Mouse (Mus musculus): ENCODE measurements around the gene Clmp.

Gene Clmp

DNA sequence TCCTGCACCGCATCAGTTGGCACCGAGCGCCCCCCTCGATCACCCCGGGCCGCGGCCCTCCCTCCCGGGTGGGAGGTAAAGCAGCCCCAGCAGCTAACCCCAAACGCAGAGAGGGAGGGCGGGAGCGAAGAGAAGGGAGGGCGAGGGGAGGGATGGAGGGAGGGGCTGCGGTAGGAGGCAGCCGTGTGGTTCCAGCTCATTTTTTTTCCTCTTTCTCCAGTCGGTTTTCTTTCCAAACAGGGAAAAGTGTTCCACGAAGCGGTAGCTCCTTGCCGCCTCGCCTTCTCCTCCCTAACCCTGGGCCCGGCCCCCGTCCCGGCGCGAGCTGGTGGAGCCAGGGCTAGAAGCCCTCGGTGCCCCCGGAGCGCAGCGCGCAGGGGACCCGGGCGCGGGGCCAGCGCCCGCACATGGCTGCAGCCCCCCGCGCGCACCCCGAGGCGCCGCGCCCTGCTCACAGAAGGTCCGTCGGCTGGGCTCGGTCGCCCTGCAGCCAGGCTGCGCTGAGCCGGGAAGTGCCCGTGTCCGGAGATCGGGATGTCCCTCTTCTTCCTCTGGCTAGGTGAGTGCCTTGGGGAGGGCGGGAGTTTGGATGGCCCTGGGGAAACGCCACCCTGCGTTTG is at the start of gene Clmp:
Clmp (plus strand) TSS at position 162 of the 620 bp plus-strand sequence.
- under 1% methylated on average over 52 of the region's 53 CpGs for WGBS

DNA sequence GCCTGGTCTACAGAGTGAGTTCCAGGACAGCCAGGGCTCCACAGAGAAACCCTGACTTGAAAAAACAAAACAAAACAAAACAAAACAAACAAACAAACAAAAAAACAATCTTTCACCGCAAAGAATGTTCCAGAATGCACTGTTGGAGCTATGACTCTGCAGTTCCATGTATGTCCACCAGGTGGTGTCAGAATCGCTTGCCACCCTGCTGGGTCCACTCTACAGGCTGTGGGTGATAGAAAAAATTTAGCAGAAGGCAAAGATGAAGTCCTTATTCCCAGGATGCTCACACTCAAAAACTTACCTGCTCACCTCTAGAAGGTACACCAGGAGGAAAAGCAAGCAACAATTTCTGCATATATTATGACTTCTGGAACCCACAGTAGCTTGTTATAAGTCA is 49.7 kb upstream of the Clmp start:
- 10% methylated on average over 2 of the region's 2 CpGs for WGBS

DNA sequence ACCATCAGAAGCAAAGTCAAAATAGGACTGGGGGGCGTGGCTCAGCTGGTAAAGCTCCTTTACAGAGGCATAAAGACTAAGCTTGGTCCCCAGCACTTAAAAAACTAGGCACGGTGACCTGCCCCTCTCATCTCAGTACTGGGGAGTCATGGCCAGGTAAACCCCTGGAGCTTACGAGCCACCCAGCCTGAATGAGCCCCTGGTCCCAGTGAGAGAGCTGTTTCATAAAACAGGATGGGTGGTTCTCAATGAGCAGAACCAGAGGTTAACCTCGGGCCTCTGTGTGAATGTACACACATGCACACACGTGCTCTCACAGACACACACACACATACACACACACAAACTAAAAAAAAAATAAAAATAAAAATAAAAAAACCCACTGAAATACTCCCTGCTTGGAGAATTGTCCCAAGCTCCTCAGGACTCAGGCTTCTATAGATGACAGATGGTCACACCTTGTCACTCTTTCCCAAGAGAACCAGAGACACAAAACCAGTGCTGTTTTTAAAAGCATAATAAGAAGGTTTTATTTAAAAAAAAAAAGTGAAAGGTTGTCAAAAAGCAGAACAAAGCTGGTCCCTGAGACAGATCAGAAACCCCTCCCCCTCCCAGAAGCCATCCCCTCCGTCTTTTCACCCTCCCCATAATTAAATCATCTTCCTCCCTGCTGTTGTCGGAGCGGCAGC is 47.9 kb upstream of the Clmp start:
- 47% methylated on average over 8 of the region's 8 CpGs for WGBS

DNA sequence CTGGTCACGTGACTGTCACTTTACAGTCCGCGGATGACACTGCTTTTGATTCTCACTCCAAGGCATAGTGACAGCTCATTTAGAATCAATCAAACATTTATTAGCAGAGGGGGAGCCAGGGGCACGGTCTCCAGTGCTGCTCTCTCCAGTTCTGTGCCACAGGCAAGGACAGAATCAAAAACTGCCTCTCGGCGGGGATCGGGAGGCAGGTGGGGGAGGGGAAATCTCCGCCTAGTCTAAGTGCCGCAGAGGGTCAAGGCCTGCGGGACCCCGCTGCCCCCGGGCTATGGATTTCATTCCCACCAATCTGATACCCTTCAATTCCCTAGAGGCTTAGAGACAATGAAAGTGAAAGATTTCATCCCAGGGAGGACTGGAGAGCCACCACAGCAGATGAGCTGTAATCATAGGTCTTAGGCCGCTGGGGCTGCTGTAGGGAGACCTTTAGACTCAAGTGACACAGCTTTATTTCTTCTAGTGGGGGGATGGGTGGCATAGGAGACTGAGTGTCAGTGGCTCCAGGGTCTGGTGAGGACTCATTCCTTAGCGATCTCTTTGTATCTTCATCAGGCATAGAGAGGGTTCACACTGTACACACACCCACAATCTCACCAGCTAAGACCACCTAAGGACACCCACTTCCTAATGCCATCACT is 47.2 kb upstream of the Clmp start:
- 9% methylated on average over 14 of the region's 14 CpGs for WGBS

DNA sequence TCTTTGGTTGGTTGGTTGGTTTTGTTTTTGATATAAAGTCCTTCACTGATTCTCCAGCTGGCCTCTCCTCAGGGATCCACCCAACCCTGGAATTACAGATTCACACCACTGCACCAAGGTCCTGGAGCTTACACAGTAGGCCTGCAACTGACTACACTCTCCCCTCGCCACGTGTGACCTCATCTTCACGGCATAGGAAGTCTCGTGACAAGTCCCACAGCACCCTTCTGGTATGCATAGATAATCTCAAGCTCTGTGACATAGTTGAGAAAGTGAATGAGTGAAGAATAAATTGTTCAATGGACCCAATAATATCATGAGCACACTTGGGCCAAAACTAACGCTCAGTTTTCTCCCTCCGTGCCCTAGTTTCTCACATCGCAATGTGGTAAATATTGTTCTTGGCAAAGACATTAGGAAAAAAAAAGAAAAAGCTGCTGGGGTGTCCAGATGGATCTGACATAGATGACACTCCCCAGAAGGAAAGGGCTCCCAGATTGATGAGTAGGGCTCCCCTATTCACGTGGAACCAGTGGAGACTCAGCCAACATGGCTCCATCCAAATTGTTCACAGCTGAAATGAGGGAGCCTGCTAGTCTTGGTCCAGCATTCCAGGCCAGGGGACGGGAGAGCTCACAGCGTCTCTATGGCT is 46.1 kb upstream of the Clmp start:
- 83% methylated on average over 10 of the region's 10 CpGs for WGBS

DNA sequence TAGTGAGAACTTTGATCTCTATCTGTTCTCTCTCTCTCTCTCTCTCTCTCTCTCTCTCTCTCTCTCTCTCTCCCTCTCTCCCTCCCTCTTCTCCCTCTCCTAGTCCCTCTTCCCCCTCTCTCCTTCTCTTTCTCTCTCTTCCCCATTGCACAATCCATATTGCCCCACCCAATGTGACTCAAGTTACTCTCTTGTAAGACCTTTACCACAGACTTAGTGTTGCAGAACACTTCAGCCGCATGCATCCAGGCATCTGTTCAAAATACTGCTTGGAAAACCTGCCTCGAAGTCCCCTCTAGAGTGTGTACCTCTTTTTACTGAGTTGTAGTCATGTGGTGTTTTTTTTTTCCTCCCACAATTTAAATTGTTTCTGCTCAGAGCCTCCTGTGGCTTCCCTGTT is 44.4 kb upstream of the Clmp start:
- WGBS, result 81% methylated on average over 2 of the region's 2 CpGs

DNA sequence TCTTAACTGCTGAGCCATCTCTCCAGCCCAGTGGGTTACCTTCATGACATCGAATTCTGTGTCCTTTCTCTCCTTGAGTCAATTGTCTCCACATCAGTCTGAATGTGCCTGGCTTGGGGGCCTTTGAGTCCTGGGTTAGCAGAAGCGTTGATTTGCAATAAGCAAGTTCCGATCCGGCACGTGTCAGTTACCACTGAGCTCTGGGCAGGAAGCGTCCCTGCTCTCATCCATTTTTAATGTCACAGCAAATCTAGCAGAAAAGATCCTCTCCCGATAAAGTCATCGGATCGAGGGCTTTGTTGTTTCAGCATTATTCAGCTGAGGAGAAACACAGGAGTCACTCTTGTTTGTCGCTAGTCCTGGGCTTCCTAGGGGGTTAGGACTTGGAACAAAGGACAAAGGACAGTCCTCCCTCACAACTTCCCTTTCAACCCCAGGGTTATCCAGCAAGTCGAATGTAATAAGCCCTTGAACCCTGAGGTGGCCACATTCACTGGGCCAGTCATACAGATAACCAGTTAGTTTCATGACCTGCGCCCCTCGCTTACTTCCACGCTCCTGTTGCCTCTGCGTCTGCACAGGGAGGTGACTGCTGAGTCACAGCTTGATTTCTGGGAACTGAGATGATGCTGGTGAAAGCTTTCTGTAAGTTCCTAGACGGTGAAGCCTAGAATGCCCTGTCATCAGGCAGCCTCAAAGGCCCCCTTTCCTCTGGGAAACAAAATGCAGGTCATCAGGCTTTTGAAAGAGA is 43.1 kb upstream of the Clmp start:
- 61% methylated on average over 16 of the region's 16 CpGs for WGBS

DNA sequence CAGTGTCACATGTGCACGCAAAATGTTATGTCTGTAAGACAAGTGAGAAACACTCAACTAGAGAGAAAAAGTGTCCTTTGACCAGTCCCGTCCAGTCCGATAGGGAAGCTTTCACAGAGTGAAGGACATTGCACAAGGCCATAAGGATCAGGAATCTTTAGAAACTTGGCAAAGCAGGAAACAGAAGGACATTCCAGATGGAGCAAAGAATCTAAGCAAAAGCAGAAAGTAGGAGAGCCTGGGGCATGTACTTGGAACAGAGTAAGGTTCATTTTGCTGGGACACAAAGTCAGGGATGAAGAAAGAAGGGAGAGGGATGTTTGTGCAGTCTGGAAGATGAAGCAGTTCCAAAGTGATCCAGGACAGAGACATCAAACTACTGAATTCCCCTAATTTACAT is 36.3 kb upstream of the Clmp start:
- WGBS, result 90% methylated on average over 3 of the region's 3 CpGs

DNA sequence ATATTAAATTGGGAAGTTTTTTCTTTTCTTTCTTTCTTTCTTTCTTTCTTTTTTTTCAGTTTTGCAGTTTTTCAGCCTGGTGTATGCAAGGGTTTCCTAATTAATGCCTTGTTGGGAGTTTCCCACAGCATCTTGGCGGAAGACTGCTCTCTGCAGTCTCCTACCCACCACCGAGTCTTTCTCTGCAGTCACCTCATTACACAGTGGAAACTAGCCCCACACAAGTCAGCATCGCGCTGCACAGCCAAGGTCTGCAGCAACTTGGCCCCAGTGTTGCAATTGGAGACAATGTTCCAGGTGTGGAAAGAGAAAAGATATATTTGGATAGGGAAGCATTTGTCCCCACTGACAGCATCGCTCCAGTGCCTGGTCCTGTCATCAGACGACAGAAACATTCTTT is 35.8 kb upstream of the Clmp start:
- 63% methylated on average over 6 of the region's 6 CpGs for WGBS

DNA sequence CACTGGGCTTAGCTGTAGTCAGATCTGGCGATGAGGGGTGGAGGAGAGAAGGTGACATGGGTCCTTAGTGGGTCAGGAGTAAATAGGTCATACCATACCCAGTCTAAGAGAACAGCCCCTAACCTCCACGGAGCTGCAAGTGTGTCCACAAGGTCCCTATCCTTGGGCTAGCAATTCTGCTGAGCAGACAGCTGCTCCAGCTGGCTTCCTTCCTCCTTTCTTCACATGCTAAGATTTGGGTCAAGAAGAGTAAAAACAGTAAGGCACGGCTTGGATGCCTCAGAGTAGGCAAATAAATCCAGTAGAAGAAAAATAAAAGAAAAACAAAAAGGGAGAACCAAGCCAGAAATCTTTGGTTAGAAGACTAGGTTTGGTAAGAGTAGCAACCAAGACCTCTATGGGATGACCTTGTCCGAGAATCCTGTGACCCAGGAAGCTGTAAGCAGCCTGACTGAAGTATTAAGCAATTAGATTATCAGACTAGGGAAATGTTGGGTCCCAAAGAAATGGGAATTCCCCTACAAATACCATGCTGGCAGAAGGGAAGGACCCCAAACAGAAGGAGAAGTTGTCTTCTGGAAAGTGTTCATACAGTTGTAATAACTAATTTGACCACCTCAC is 34.4 kb upstream of the Clmp start:
- WGBS, result 66% methylated on average over 4 of the region's 4 CpGs

DNA sequence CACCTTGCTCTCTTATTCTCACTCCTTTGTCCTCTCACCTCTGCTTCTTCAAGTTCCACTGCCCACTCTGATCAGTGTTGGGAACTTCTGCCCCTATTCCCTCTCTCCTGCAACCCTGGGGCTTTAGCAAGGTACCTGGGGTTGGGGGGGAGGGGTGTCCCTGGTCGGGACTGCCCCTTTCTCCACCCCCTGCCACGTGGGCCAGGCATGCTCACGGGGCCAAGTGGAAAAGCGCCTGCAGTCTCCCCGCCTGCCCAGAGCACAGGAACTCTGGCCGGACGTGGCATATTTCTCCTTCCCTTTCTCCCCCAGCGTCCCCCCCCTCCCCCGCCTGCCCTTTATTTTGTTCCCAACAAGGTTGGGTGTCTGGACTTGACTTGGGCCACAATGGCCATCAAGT is 33.0 kb upstream of the Clmp start:
- WGBS, result 53% methylated on average over 9 of the region's 9 CpGs

DNA sequence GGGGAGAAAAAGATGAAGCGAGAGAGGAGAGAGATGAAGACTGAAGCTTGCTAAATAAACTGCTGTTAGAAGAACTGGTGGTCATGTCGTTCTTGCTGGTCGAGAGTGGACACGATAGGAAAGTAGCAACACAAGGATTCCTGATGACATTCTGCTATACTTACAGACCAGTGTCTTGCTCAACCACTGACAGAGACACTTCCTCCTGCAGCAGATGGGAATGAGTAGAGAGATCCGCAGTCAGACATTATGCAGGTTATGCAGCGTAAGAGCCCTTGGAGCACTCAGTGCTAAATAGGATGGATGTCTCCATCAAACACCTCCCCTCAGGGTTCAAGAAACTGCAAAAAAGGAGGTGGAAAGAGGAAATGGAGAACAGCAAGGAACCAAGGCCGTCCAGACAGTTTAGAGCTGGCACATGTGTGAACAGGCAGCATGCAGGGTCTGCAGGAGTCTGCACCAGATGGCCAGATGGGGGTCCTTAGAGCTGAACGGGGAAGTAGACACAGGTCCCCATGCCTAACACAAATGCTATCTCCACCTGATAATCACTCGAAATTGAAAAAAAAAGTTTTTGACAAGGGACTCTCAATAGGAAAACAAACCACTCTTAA is 19.5 kb upstream of the Clmp start:
- 81% methylated on average over 9 of the region's 9 CpGs for WGBS

DNA sequence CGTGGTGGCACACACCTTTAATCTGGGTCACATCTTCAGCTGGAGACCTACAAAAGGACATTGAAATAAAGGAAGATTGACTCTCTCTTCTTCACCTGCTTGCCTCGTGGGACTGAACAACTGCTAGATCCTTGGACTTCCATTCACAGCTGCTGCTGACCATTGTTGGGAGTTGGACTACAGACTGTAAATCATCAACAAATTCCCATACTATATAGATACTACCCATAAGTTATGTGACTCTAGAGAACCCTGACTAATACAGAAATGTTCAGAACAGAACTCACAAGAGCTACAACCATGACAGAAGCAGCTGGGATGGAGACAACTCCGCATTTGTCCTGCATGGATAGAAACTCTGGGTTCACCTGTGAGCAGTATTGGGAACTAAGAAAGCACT is 15.4 kb upstream of the Clmp start, which contains the start of gene Gm21915:
Gm21915 (plus strand) TSS at position 301 of the 400 bp plus-strand sequence.
- 92% methylated on average over 3 of the region's 3 CpGs for WGBS

DNA sequence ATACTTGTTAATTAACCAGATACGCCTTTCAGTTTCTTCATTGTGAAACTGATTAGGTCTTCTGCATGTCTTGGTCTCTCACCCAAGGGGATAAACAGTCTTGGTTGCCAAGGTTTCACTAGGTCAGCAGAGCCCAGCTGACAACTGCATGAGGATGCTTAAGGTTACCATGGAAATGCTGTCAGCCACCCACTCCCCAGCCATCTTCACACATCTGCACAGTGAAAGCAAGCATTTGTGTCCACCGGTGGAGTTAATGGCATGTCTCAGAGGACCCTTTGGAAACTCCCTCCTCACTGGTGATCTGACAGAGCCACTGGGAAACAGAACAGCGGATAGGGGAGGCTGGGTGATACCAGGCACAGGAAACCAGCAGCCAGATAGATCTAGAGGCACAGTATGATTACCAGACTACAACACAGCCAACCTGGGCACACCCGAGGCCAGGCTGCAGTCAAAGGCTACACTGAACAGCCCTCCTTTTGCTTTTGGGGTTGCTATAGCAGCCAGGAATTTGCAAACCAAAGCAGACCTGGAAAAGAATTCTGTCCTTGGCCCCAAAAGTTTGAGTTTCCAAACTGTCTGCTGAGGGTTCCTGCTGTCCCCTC is 14.3 kb upstream of the Clmp start:
- WGBS, result 47% methylated on average over 4 of the region's 4 CpGs

DNA sequence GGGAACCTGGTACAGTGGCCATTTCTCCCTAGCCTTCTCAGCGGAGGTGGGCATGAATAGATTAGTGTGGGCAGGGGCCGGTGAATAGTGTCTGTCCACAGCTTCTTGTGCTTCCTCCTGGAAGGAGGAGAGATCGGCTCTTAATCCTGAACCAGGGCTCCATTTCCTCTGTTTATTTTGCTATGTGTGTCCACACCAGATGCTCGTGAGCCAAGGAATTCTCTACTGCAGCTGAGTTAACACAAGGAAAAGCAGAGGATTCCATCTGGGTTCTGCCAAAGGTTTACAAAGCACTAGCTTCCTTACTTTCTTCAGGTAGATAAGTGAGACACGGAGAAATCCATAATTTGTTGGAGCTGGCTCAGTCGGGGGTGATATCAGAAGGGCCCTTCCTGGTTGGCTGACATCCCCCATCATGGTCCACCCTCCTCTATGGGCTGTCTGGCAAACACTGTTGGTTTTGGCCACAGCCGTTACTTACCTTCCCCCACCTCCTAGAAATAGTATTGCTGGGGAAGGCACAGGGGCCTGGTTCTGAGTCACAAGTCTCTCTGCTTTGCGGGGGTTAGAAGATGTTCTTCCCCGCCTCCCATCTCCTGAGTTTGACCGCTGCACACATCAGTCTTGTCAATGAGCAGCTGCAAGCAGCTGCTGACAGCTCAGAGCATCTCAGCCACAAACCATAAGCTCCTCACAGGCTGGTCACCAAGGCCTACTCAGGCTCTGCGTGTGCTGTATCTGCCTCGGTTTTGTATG is 10.4 kb upstream of the Clmp start:
- WGBS, result 56% methylated on average over 12 of the region's 12 CpGs

DNA sequence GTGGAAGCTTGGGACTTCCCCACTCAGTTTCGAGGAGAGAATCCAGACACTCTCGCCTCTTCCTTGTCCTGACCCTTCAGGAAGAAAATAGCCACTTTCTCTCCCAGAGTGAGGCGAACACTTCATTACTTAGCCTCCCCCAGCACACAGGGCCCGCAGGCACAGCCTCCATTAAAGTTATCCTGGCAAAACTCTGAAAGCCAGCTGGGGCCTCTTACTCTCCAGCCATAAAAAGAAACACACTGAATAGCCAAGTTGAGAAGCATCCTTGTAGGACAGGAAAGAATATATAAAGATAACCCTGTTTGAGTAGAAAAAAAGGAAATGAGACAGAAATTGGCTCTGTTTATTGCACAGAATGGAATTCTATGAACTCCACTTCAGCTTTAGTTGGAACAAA is 7.1 kb upstream of the Clmp start:
- WGBS, result 50% methylated on average over 4 of the region's 4 CpGs

DNA sequence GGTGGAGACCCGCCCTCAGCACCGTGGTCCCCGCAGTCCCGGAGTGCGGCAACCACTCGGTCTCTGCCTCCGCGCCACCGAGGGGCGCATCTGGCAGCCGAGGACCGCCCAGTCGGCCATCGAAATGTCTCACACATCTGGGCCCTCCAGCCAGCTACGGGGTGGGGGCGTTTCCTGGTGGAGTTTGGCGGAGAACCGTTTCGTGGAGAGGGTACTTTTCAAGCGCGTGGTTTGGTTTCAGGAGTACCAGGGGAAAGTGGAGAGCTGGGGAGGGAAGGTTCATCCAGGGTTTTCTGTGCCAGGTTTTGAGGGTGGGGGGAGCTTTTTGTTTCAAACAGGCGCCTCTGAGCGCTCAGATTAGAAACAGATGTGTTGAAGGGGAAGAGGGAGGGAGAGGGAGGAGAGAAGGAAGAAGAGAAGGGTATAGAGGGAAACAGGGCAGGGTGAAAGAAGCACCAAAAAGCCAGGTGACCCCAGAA is 698 bp downstream of the Clmp start:
- WGBS, result 1% methylated on average over 23 of the region's 23 CpGs

DNA sequence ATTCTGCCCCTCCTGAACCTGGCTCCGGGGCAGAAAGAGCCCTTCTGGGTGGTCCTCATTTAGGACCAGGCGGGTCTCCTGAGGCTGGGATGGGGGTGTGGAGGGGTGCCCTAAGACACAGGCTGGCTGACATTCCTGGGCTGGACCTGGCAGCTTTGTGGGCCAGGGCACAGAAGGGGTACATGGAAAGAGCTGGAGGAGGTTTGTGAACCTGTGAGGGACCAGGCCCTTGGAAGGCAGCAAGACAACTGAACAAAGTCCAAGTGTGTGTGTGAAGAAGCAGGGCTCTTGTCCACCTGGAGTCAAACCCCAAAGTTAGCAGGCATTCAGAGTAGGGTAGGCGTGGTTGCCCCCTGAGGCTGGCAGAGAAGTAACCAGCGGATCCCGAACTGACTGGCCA is 1.3 kb downstream of the Clmp start:
- 41% methylated on average over 5 of the region's 5 CpGs for WGBS

DNA sequence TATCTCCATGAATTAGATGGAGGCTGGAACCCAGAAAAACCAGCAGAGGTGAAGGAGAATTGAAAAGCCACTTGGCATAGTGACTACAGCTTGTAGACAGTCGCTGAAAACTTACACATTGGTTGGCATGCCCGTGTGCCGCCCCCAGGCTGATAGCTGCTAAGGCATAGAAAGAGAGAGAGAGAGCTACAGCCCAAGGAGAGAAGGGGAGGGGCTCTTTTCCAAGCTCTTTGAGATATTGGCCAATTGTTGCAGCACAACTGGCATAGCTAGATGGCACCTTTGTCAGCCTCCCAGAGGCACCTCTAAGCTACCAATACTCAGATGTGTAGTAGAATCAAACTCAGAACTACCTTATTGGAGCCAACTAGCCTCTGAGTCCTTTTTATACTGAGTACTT is 1.8 kb downstream of the Clmp start:
- whole genome bisulfite sequencing, result 34% methylated on average over 3 of the region's 3 CpGs

DNA sequence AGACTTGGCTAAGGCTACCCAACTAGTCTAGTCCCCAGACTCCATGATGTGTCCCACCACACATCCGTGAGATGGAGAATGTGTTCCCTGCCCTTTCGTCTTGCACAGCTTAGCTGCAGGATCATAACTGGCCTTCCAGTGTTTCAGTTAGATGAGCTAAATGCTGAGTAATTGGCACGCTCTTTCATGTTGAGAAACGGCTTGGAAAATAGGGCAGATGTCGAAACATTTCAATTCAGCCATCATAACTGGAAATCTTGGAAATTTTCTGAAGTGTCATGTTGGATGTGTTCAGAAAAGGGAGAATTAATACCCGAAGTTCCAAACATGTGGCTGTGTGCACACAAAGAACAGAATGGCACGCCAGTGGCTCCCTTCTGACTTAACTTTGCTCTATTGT is 4.7 kb downstream of the Clmp start:
- WGBS, result 79% methylated on average over 7 of the region's 7 CpGs

All from cerebral cortex, adult 2 months (tissue).